Mouse (Mus musculus): ENCODE data around the gene Spryd3. TPM values are rescaled to one million over a fixed set of nuclear protein-coding genes. Genes with fewer than 3 reads are reported as not detected.

Spryd3 gene
- total and polyA plus RNA-seq, 2 experiments from 2014 or later, result 118 to 134 TPM

GRCm38 (mm10) chr15:102144726-102145125 is 8.7 kb upstream of the Spryd3 start:
- DNase-seq (ENCODE audit: low spot score) (no peak), ATAC-seq (ENCODE audit: low FRiP score) (no peak)
- no peak for TF ChIP-seq CTCF (IDR thresholded peaks at IDR 0.05)
- Histone ChIP-seq H3K9me3 (ENCODE audit: low read length) (no peaks in the 10 kb centered on the region), H3K4me2 (ENCODE audit: low read depth, low read length, poor library complexity, severe bottlenecking) (peak overlapping the region; percentile 21; the same call in 1 of the 2 replicates), H3K27ac (ENCODE audit: low read depth, low read length) (no peak overlapping the region), H3K27me3 (ENCODE audit: insufficient read depth, low read length) (peaks cover 26% of the 10 kb centered on the region), H3K36me3 (ENCODE audit: insufficient read depth, low read length) (no peaks in the 10 kb centered on the region), H3K9ac (replicated peaks; ENCODE audit: low read length, poor library complexity, severe bottlenecking) (no peak overlapping the region), H3K4me3 (ENCODE audit: low read depth, low read length) (no peak overlapping the region), H3K4me1 (ENCODE audit: insufficient read depth, low read length) (no peaks in the 10 kb centered on the region)
- WGBS, result 15% methylated on average over 19 of the region's 19 CpGs

- WGBS, result 9% methylated on average over 22 of the region's 22 CpGs
- Histone ChIP-seq H3K4me1 (ENCODE audit: insufficient read depth, low read length) (no peaks in the 10 kb centered on the region), H3K9ac (replicated peaks; ENCODE audit: low read length, poor library complexity, severe bottlenecking) (no peak within 1 kb of the TSS), H3K36me3 (ENCODE audit: insufficient read depth, low read length) (no peaks in the 10 kb centered on the region), H3K9me3 (ENCODE audit: low read length) (no peaks in the 10 kb centered on the region), H3K27me3 (ENCODE audit: insufficient read depth, low read length) (peaks cover 26% of the 10 kb centered on the region), H3K27ac (ENCODE audit: low read depth, low read length) (no peak within 1 kb of the TSS), H3K4me2 (ENCODE audit: low read depth, low read length, poor library complexity, severe bottlenecking) (peak within 1 kb of the TSS; percentile 21; the same call in 1 of the 2 replicates), H3K4me3 (ENCODE audit: low read depth, low read length) (no peak within 1 kb of the TSS)
- ATAC-seq (ENCODE audit: low FRiP score), result no peak
- no peak for TF ChIP-seq CTCF (IDR thresholded peaks at IDR 0.05)
- no peak for DNase-seq (ENCODE audit: low spot score)
Observed at GRCm38 (mm10) chr15:102144274-102144711, 8.3 kb upstream of the Spryd3 start, which contains the start of gene Igfbp6. Gene Igfbp6 (plus strand): TSS chr15:102144362.

- Histone ChIP-seq H3K9ac (replicated peaks; ENCODE audit: low read length, poor library complexity, severe bottlenecking) (no peak overlapping the region), H3K4me2 (ENCODE audit: low read depth, low read length, poor library complexity, severe bottlenecking) (no peak overlapping the region), H3K9me3 (ENCODE audit: low read length) (no peaks in the 10 kb centered on the region), H3K4me1 (ENCODE audit: insufficient read depth, low read length) (no peaks in the 10 kb centered on the region), H3K36me3 (ENCODE audit: insufficient read depth, low read length) (no peaks in the 10 kb centered on the region), H3K4me3 (ENCODE audit: low read depth, low read length) (no peak overlapping the region), H3K27me3 (ENCODE audit: insufficient read depth, low read length) (peaks cover 26% of the 10 kb centered on the region), H3K27ac (ENCODE audit: low read depth, low read length) (no peak overlapping the region)
- DNase-seq (ENCODE audit: low spot score), result no peak
- ATAC-seq (ENCODE audit: low FRiP score), result no peak
- no peak for TF ChIP-seq CTCF (IDR thresholded peaks at IDR 0.05)
- 51% methylated on average over 23 of the region's 23 CpGs for WGBS
Observed at GRCm38 (mm10) chr15:102142914-102143912, 7.2 kb upstream of the Spryd3 start.

- 84% methylated on average over 5 of the region's 5 CpGs for WGBS
- Histone ChIP-seq H3K4me3 (ENCODE audit: low read depth, low read length) (no peak overlapping the region), H3K9me3 (ENCODE audit: low read length) (no peaks in the 10 kb centered on the region), H3K27me3 (ENCODE audit: insufficient read depth, low read length) (peaks cover 26% of the 10 kb centered on the region), H3K36me3 (ENCODE audit: insufficient read depth, low read length) (no peaks in the 10 kb centered on the region), H3K4me1 (ENCODE audit: insufficient read depth, low read length) (no peaks in the 10 kb centered on the region), H3K27ac (ENCODE audit: low read depth, low read length) (no peak overlapping the region), H3K9ac (replicated peaks; ENCODE audit: low read length, poor library complexity, severe bottlenecking) (no peak overlapping the region), H3K4me2 (ENCODE audit: low read depth, low read length, poor library complexity, severe bottlenecking) (no peak overlapping the region)
- DNase-seq (ENCODE audit: low spot score) (no peak), ATAC-seq (ENCODE audit: low FRiP score) (no peak)
- TF ChIP-seq CTCF (IDR thresholded peaks at IDR 0.05), result no peak
Observed at GRCm38 (mm10) chr15:102141120-102141519, 5.1 kb upstream of the Spryd3 start.

GRCm38 (mm10) chr15:102135522-102136128 is 409 bp downstream of the Spryd3 start:
- Histone ChIP-seq H3K9me3 (ENCODE audit: low read length) (no peaks in the 10 kb centered on the region), H3K9ac (replicated peaks; ENCODE audit: low read length, poor library complexity, severe bottlenecking) (peak overlapping the region; percentile 80), H3K27ac (ENCODE audit: low read depth, low read length) (peak overlapping the region; percentile 77), H3K4me1 (ENCODE audit: insufficient read depth, low read length) (no peaks in the 10 kb centered on the region), H3K4me3 (ENCODE audit: low read depth, low read length) (peak overlapping the region; percentile 75), H3K4me2 (ENCODE audit: low read depth, low read length, poor library complexity, severe bottlenecking) (peak overlapping the region; percentile 72), H3K36me3 (ENCODE audit: insufficient read depth, low read length) (peaks cover 19% of the 10 kb centered on the region), H3K27me3 (ENCODE audit: insufficient read depth, low read length) (no peaks in the 10 kb centered on the region)
- DNase-seq (ENCODE audit: low spot score) (no peak), ATAC-seq (ENCODE audit: low FRiP score) (peak; percentile 68)
- no peak for TF ChIP-seq CTCF (IDR thresholded peaks at IDR 0.05)
- 2% methylated on average over 34 of the region's 35 CpGs for WGBS

All from midbrain, postnatal 0 days (tissue).